Mouse (Mus musculus): ENCODE data around the gene Ssmem1.

GRCm38 (mm10) chr6:30528800-30529199 lies 19.2 kb downstream of the Ssmem1 start:
- TF ChIP-seq EP300 (IDR thresholded peaks at IDR 0.05; ENCODE audit: insufficient read depth, low read depth, low read length), result no peak
- no peak for TF ChIP-seq CTCF (IDR thresholded peaks at IDR 0.05)
